Mouse (Mus musculus): ENCODE results near the gene Hdac1. TPM values are rescaled to one million over a fixed set of nuclear protein-coding genes. Genes with fewer than 3 reads are reported as not detected.

The Hdac1 gene
- polyA plus RNA-seq, 1 experiment = 156 TPM

GRCm38 (mm10) chr4:129495672-129496562 is 46.6 kb downstream of the Hdac1 start:
- Histone ChIP-seq H3K4me3 (ENCODE audit: insufficient read depth, low read length) (no peak overlapping the region), H3K27ac (ENCODE audit: insufficient read depth, low read length) (no peak overlapping the region), H3K4me1 (ENCODE audit: control insufficient read depth, insufficient read depth, low read length) (peaks cover 4% of the 10 kb centered on the region; the same call in 1 of the 2 replicates)
- TF ChIP-seq POLR2A (IDR thresholded peaks at IDR 0.05; ENCODE audit: low read depth, low read length) (no peak), CTCF (IDR thresholded peaks at IDR 0.05; ENCODE audit: borderline replicate concordance, insufficient read depth, low read length) (no peak)

GRCm38 (mm10) chr4:129494681-129495080 is 47.8 kb downstream of the Hdac1 start:
- H3K4me3 ChIP-seq (ENCODE audit: insufficient read depth, low read length) = no peak overlapping the region
- no peak overlapping the region for H3K27ac ChIP-seq (ENCODE audit: insufficient read depth, low read length)
- TF ChIP-seq POLR2A (IDR thresholded peaks at IDR 0.05; ENCODE audit: low read depth, low read length) = no peak
- TF ChIP-seq CTCF (IDR thresholded peaks at IDR 0.05; ENCODE audit: borderline replicate concordance, insufficient read depth, low read length) = no peak
- peaks cover 4% of the 10 kb centered on the region; the same call in 1 of the 2 replicates for H3K4me1 ChIP-seq (ENCODE audit: control insufficient read depth, insufficient read depth, low read length)

- no peak for TF ChIP-seq CTCF (IDR thresholded peaks at IDR 0.05; ENCODE audit: borderline replicate concordance, insufficient read depth, low read length)
- no peak for TF ChIP-seq POLR2A (IDR thresholded peaks at IDR 0.05; ENCODE audit: low read depth, low read length)
- Histone ChIP-seq H3K4me1 (ENCODE audit: control insufficient read depth, insufficient read depth, low read length) (no peaks in the 10 kb centered on the region), H3K27ac (ENCODE audit: insufficient read depth, low read length) (no peak within 1 kb of the TSS), H3K4me3 (ENCODE audit: insufficient read depth, low read length) (no peak within 1 kb of the TSS)
Measured at GRCm38 (mm10) chr4:129490972-129491880, 51.3 kb downstream of the Hdac1 start, which contains the start of the genes Tssk3 and Fam229a. TSS of gene Tssk3 (minus strand) at chr4:129491022. TSS of gene Fam229a (plus strand) at chr4:129491190.

GRCm38 (mm10) chr4:129481090-129481489 is 61.4 kb downstream of the Hdac1 start:
- TF ChIP-seq POLR2A (IDR thresholded peaks at IDR 0.05; ENCODE audit: low read depth, low read length) (no peak), CTCF (IDR thresholded peaks at IDR 0.05; ENCODE audit: borderline replicate concordance, insufficient read depth, low read length) (no peak)
- Histone ChIP-seq H3K4me3 (ENCODE audit: insufficient read depth, low read length) (no peak overlapping the region), H3K27ac (ENCODE audit: insufficient read depth, low read length) (no peak overlapping the region), H3K4me1 (ENCODE audit: control insufficient read depth, insufficient read depth, low read length) (no peaks in the 10 kb centered on the region)

- no peak overlapping the region for H3K4me3 ChIP-seq (ENCODE audit: insufficient read depth, low read length)
- TF ChIP-seq POLR2A (IDR thresholded peaks at IDR 0.05; ENCODE audit: low read depth, low read length) = no peak
- no peak for TF ChIP-seq CTCF (IDR thresholded peaks at IDR 0.05; ENCODE audit: borderline replicate concordance, insufficient read depth, low read length)
Measured at GRCm38 (mm10) chr4:129479863-129480262, 62.6 kb downstream of the Hdac1 start.

GRCm38 (mm10) chr4:129476047-129476446 is 66.5 kb downstream of the Hdac1 start:
- no peak for TF ChIP-seq POLR2A (IDR thresholded peaks at IDR 0.05; ENCODE audit: low read depth, low read length)
- H3K27ac ChIP-seq (ENCODE audit: insufficient read depth, low read length) = no peak overlapping the region
- no peak overlapping the region for H3K4me3 ChIP-seq (ENCODE audit: insufficient read depth, low read length)
- no peaks in the 10 kb centered on the region for H3K4me1 ChIP-seq (ENCODE audit: control insufficient read depth, insufficient read depth, low read length)

More at GRCm38 (mm10) chr4:129479863-129480262, 62.6 kb downstream of the Hdac1 start:
- no peaks in the 10 kb centered on the region for H3K4me1 ChIP-seq (ENCODE audit: control insufficient read depth, insufficient read depth, low read length)
- no peak overlapping the region for H3K27ac ChIP-seq (ENCODE audit: insufficient read depth, low read length)

Other genes starting within 250 kb of the Hdac1 start
- 183 and 229 TPM in 2 replicates for gene Rbbp4, start 207.3 kb downstream of the Hdac1 start, polyA plus RNA-seq (2011; ENCODE audit: insufficient read length, low read depth, missing spikeins)
- gene Zbtb8os, start 207.0 kb downstream of the Hdac1 start, polyA plus RNA-seq (2011; ENCODE audit: insufficient read length, low read depth, missing spikeins) = 91.1 and 110 TPM in 2 replicates
- 5.0 and 6.9 TPM in 2 replicates for gene Zbtb8a, start 164.6 kb downstream of the Hdac1 start, polyA plus RNA-seq (2011; ENCODE audit: insufficient read length, low read depth, missing spikeins)
- gene Zbtb8b, start 101.9 kb downstream of the Hdac1 start, polyA plus RNA-seq (2011; ENCODE audit: insufficient read length, low read depth, missing spikeins) = not detected in 2 replicates
- gene Bsdc1, start 81.1 kb downstream of the Hdac1 start, polyA plus RNA-seq (2011; ENCODE audit: insufficient read length, low read depth, missing spikeins) = 23.9 and 35.3 TPM in 2 replicates
- gene Tssk3, start 51.7 kb downstream of the Hdac1 start, polyA plus RNA-seq (2011; ENCODE audit: insufficient read length, low read depth, missing spikeins) = not detected in 2 replicates
- not detected in 2 replicates for gene Fam229a, start 51.5 kb downstream of the Hdac1 start, polyA plus RNA-seq (2011; ENCODE audit: insufficient read length, low read depth, missing spikeins)
- 131 and 157 TPM in 2 replicates for gene Marcksl1, start 29.1 kb downstream of the Hdac1 start, polyA plus RNA-seq (2011; ENCODE audit: insufficient read length, low read depth, missing spikeins)
- 3.0 and 5.2 TPM in 2 replicates for gene Lck, start 30.9 kb upstream of the Hdac1 start, polyA plus RNA-seq (2011; ENCODE audit: insufficient read length, low read depth, missing spikeins)
- gene Fam167b, start 35.8 kb upstream of the Hdac1 start, polyA plus RNA-seq (2011; ENCODE audit: insufficient read length, low read depth, missing spikeins) = not detected in 2 replicates
- 217 and 251 TPM in 2 replicates for gene Eif3i, start 57.9 kb upstream of the Hdac1 start, polyA plus RNA-seq (2011; ENCODE audit: insufficient read length, low read depth, missing spikeins)
- gene Tmem234, start 58.0 kb upstream of the Hdac1 start, polyA plus RNA-seq (2011; ENCODE audit: insufficient read length, low read depth, missing spikeins) = 110 and 112 TPM in 2 replicates
- 0.68 TPM in 1 of 2 replicates, not detected in the other for gene Dcdc2b, start 71.5 kb upstream of the Hdac1 start, polyA plus RNA-seq (2011; ENCODE audit: insufficient read length, low read depth, missing spikeins)
- 19.5 TPM in 2 replicates for gene Iqcc, start 76.4 kb upstream of the Hdac1 start, polyA plus RNA-seq (2011; ENCODE audit: insufficient read length, low read depth, missing spikeins)
- 11.7 and 13.6 TPM in 2 replicates for gene Ccdc28b, start 81.2 kb upstream of the Hdac1 start, polyA plus RNA-seq (2011; ENCODE audit: insufficient read length, low read depth, missing spikeins)
- gene Txlna, start 98.4 kb upstream of the Hdac1 start, polyA plus RNA-seq (2011; ENCODE audit: insufficient read length, low read depth, missing spikeins) = 52.8 and 56.2 TPM in 2 replicates
- 80.7 and 84.3 TPM in 2 replicates for gene Kpna6, start 130.1 kb upstream of the Hdac1 start, polyA plus RNA-seq (2011; ENCODE audit: insufficient read length, low read depth, missing spikeins)
- gene Tmem39b, start 154.1 kb upstream of the Hdac1 start, polyA plus RNA-seq (2011; ENCODE audit: insufficient read length, low read depth, missing spikeins) = 15.4 and 19.1 TPM in 2 replicates
- gene Khdrbs1, start 199.6 kb upstream of the Hdac1 start, polyA plus RNA-seq (2011; ENCODE audit: insufficient read length, low read depth, missing spikeins) = 113 and 146 TPM in 2 replicates

All from embryonic fibroblast, embryonic 13.5 days (primary cell).